Mouse (Mus musculus) kidney, adult 18-20 months (tissue): Measurements from ENCODE around the gene Mum1.

Experiments used
- DNase-seq: peaks from one replicate; pipeline ENCODE4 v3.0.0; 2021

Gene Mum1

GRCm38 (mm10) chr10:80252493-80253274, 26.4 kb downstream of the Mum1 start:
- DNase-seq = no peak

- DNase-seq = no peak
These were observed 27.3 kb downstream of the Mum1 start for GRCm38 (mm10) chr10:80253551-80253950.

- DNase-seq = no peak
These were observed 28.4 kb downstream of the Mum1 start for GRCm38 (mm10) chr10:80254331-80255297.

GRCm38 (mm10) chr10:80255881-80256535, 29.8 kb downstream of the Mum1 start:
- no peak for DNase-seq

- no peak for DNase-seq
These were observed 31.7 kb downstream of the Mum1 start for GRCm38 (mm10) chr10:80257936-80258335.

- DNase-seq = no peak
These were observed 32.7 kb downstream of the Mum1 start for GRCm38 (mm10) chr10:80258752-80259462.

GRCm38 (mm10) chr10:80259463-80259805, 33.2 kb downstream of the Mum1 start:
- DNase-seq = no peak

GRCm38 (mm10) chr10:80259861-80260641, 33.8 kb downstream of the Mum1 start:
- peak; percentile 75 for DNase-seq

GRCm38 (mm10) chr10:80260642-80261584, 34.7 kb downstream of the Mum1 start, which contains the start of the genes Gamt and Dazap1:
Gene Gamt (minus strand): TSS chr10:80261012.
Gene Dazap1 (plus strand): TSS chr10:80261486.
- DNase-seq = peak; percentile 97

GRCm38 (mm10) chr10:80261585-80261968, 35.3 kb downstream of the Mum1 start:
- DNase-seq = peak; percentile 99

GRCm38 (mm10) chr10:80262169-80262568, 35.9 kb downstream of the Mum1 start:
- no peak for DNase-seq

- DNase-seq = no peak
These were observed 36.6 kb downstream of the Mum1 start for GRCm38 (mm10) chr10:80262776-80263365.

GRCm38 (mm10) chr10:80264341-80265148, 38.3 kb downstream of the Mum1 start:
- peak; percentile 99 for DNase-seq

- no peak for DNase-seq
These were observed 38.9 kb downstream of the Mum1 start for GRCm38 (mm10) chr10:80265149-80265486.

- DNase-seq = no peak
These were observed 43.9 kb downstream of the Mum1 start for GRCm38 (mm10) chr10:80270099-80270498.

- DNase-seq = peak; percentile 63
These were observed 44.5 kb downstream of the Mum1 start for GRCm38 (mm10) chr10:80270734-80271181.

- no peak for DNase-seq
These were observed 45.1 kb downstream of the Mum1 start for GRCm38 (mm10) chr10:80271186-80271843.

- no peak for DNase-seq
These were observed 45.8 kb downstream of the Mum1 start for GRCm38 (mm10) chr10:80271870-80272585.
